Mouse (Mus musculus): ENCODE results near the gene Arhgap15. TPM values are rescaled to one million over a fixed set of nuclear protein-coding genes. Genes with fewer than 3 reads are reported as not detected.
A peak's percentile ranks its signal among the peaks of the same experiment; 100 is the strongest.

Arhgap15 gene
- total and polyA plus RNA-seq, 2 experiments from 2014 or later, result 1.2 to 2.0 TPM

DNA sequence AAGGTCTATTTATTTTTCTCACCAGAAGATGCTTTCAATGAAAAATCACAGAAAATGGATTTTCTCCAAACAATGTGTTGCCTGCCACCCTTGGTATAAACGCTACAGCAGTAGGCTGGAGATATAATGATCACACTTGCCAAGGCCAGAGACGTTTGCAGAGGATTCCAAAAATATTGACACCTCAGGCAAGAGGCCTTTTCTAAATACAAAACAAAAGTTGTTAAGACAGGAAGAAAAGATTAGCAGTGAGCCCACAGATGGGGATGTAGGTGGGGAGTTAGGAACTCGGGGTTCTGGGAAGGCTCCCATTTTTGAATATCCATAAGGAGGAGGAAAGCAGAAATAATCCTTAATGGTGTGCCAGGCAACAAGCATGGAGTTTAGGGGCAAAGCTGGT is 386.2 kb downstream of the Arhgap15 start:
- Histone ChIP-seq H3K4me2 (ENCODE audit: low read depth) (no peak overlapping the region), H3K27me3 (ENCODE audit: insufficient read depth, low read length) (no peaks in the 10 kb centered on the region), H3K4me3 (ENCODE audit: low read depth, low read length) (no peak overlapping the region), H3K9ac (no peak overlapping the region), H3K9me3 (ENCODE audit: low read length) (no peaks in the 10 kb centered on the region), H3K27ac (ENCODE audit: low read depth, low read length) (no peak overlapping the region), H3K36me3 (ENCODE audit: insufficient read depth) (no peaks in the 10 kb centered on the region), H3K4me1 (ENCODE audit: insufficient read depth) (no peaks in the 10 kb centered on the region)
- no peak for ATAC-seq
- whole genome bisulfite sequencing, result 42% methylated on average over 3 of the region's 3 CpGs
- DNase-seq, result peak; percentile 21
- TF ChIP-seq CTCF (IDR thresholded peaks at IDR 0.05; ENCODE audit: low read depth), result no peak

DNA sequence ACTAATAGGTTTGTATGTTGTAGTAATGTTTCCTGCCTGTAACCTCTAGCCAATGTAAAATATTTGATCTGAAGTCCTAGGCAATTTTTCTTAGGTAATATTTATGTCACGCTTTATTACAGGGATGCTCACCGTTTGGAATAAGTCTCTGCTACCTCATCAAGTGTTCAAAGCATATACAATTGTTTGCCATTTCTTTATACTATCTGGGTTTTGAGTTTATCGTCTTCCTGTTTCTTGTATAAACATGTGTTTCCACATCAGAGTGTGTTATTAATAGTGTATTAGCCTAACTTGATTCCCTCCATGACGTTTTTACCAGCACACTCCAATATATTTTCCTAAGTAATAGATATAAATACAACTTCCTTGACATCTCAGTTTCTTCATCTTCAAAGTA is 391.8 kb downstream of the Arhgap15 start:
- no peaks in the 10 kb centered on the region for H3K9me3 ChIP-seq (ENCODE audit: low read length)
- H3K4me3 ChIP-seq (ENCODE audit: low read depth, low read length), result no peak overlapping the region
- H3K4me1 ChIP-seq (ENCODE audit: insufficient read depth), result no peaks in the 10 kb centered on the region
- DNase-seq (no peak), ATAC-seq (no peak)
- no peak overlapping the region for H3K9ac ChIP-seq
- 91% methylated on average over 4 of the region's 4 CpGs for WGBS
- no peaks in the 10 kb centered on the region for H3K27me3 ChIP-seq (ENCODE audit: insufficient read depth, low read length)
- TF ChIP-seq CTCF (IDR thresholded peaks at IDR 0.05; ENCODE audit: low read depth), result no peak
- H3K4me2 ChIP-seq (ENCODE audit: low read depth), result no peak overlapping the region
- H3K27ac ChIP-seq (ENCODE audit: low read depth, low read length), result no peak overlapping the region
- no peaks in the 10 kb centered on the region for H3K36me3 ChIP-seq (ENCODE audit: insufficient read depth)

DNA sequence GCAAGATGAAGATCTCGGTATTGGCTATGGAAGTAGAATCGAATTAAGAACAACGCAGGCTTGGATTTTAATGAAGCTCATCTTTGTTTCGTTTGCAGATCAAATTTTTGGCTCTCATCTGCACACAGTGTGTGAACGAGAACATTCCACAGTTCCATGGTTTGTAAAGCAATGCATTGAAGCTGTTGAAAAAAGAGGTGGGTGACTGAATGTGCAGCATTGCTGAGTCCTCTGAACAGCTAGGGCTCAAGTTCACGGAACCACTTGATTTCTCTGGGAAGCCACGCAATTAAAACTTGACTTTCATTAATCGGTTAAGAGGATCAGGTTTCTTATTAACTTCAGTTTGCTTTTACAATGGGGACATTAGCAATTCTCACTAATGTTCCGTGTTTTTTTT is 393.5 kb downstream of the Arhgap15 start:
- Histone ChIP-seq H3K9ac (no peak overlapping the region), H3K4me1 (ENCODE audit: insufficient read depth) (no peaks in the 10 kb centered on the region), H3K9me3 (ENCODE audit: low read length) (no peaks in the 10 kb centered on the region), H3K36me3 (ENCODE audit: insufficient read depth) (no peaks in the 10 kb centered on the region), H3K4me2 (ENCODE audit: low read depth) (no peak overlapping the region), H3K27ac (ENCODE audit: low read depth, low read length) (no peak overlapping the region), H3K27me3 (ENCODE audit: insufficient read depth, low read length) (no peaks in the 10 kb centered on the region), H3K4me3 (ENCODE audit: low read depth, low read length) (no peak overlapping the region)
- peak; percentile 16 for DNase-seq
- TF ChIP-seq CTCF (IDR thresholded peaks at IDR 0.05; ENCODE audit: low read depth), result no peak
- ATAC-seq, result peak; percentile 25; the same call in 1 of the 2 replicates
- 54% methylated on average over 9 of the region's 9 CpGs for WGBS

DNA sequence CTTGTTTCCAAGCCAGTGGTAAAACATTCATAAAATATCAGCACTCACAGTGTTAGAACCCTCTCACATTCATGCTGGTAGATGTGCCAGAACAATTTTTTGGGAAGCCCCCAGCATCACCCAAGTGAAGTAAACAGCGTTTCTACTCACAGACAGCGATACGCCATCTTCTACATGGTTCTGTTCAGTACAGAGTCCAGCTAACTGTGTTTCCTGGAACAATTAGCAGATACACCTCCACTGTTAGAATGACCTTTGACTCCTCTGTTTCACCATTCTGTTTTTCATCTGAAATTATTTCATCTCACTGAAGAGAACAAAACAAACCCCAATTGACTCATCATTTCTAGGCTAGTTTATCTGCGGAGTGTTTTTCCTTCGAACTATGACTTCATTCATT is 394.0 kb downstream of the Arhgap15 start:
- Histone ChIP-seq H3K4me1 (ENCODE audit: insufficient read depth) (no peaks in the 10 kb centered on the region), H3K4me3 (ENCODE audit: low read depth, low read length) (no peak overlapping the region), H3K27ac (ENCODE audit: low read depth, low read length) (no peak overlapping the region), H3K36me3 (ENCODE audit: insufficient read depth) (no peaks in the 10 kb centered on the region), H3K9ac (no peak overlapping the region), H3K9me3 (ENCODE audit: low read length) (no peaks in the 10 kb centered on the region), H3K4me2 (ENCODE audit: low read depth) (no peak overlapping the region), H3K27me3 (ENCODE audit: insufficient read depth, low read length) (no peaks in the 10 kb centered on the region)
- DNase-seq, result peak; percentile 19
- no peak for TF ChIP-seq CTCF (IDR thresholded peaks at IDR 0.05; ENCODE audit: low read depth)
- 85% methylated on average over 5 of the region's 5 CpGs for WGBS
- ATAC-seq, result no peak

DNA sequence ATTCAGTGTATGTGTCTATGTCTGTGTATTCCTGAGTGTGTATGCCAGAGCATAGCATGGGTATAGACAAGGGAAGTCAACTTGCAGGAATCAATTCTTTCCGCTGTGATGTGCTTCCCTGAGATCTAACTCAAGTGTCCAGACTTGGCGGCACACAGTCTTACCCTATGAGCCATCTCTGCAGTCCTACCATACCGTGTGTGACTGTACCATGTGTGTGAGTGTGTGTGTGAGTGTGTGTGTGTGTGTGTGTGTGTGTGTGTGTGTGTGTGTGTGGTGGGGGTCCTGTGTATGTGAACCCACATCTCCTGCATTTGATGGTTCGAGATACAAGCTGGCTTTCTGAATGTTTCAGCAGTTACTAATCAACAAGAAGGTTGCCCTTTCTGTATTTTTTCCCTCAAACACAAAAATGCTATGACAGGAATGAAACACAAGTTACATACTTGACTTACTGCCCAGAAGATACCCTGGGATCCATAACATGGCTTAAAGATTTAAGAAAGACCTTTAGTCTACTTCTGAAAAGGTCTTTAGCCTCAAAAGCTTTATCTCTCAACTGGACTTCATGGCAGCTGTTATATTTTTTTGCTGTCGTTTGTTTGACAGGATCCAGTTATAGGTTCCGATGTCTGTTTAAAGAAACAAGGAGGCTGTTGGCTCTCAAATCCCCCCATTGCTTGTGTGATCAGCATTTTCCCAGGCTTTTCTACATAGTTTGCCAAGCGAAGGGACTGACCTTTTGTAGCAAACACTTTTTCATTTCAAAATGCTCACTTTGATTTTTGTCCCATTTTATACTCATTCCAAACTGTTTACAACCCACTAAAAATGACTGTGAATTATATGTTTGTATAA is 397.7 kb downstream of the Arhgap15 start:
- WGBS, result 82% methylated on average over 7 of the region's 7 CpGs
- no peaks in the 10 kb centered on the region for H3K36me3 ChIP-seq (ENCODE audit: insufficient read depth)
- H3K4me2 ChIP-seq (ENCODE audit: low read depth), result no peak overlapping the region
- DNase-seq (no peak), ATAC-seq (no peak)
- no peaks in the 10 kb centered on the region for H3K27me3 ChIP-seq (ENCODE audit: insufficient read depth, low read length)
- no peaks in the 10 kb centered on the region for H3K4me1 ChIP-seq (ENCODE audit: insufficient read depth)
- H3K4me3 ChIP-seq (ENCODE audit: low read depth, low read length), result no peak overlapping the region
- no peak overlapping the region for H3K27ac ChIP-seq (ENCODE audit: low read depth, low read length)
- no peak for TF ChIP-seq CTCF (IDR thresholded peaks at IDR 0.05; ENCODE audit: low read depth)
- H3K9me3 ChIP-seq (ENCODE audit: low read length), result no peaks in the 10 kb centered on the region
- H3K9ac ChIP-seq, result no peak overlapping the region

DNA sequence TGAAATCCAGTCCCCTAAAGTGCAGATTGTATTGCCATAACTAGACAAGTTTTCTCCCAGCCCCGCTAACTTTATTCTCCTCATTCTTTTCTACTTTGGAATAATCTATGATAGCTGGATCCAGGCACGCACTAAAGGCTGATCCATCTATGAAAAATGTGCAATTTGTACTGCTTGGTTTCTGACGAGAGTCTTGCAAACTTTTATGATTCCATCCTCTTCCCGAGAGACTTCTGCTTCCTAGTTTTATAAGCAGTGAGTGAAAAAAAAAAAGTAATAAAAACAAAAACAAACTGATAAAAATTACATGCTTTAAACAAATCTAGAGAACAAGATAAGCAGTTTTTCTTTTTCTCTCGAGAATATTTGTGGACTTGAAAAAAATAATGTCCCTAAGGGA is 398.9 kb downstream of the Arhgap15 start:
- no peak for ATAC-seq
- H3K9me3 ChIP-seq (ENCODE audit: low read length), result no peaks in the 10 kb centered on the region
- WGBS, result 74% methylated on average over 5 of the region's 5 CpGs
- no peak overlapping the region for H3K27ac ChIP-seq (ENCODE audit: low read depth, low read length)
- no peak overlapping the region for H3K4me2 ChIP-seq (ENCODE audit: low read depth)
- H3K9ac ChIP-seq, result no peak overlapping the region
- H3K4me3 ChIP-seq (ENCODE audit: low read depth, low read length), result no peak overlapping the region
- no peaks in the 10 kb centered on the region for H3K4me1 ChIP-seq (ENCODE audit: insufficient read depth)
- no peak for DNase-seq
- H3K36me3 ChIP-seq (ENCODE audit: insufficient read depth), result no peaks in the 10 kb centered on the region
- no peaks in the 10 kb centered on the region for H3K27me3 ChIP-seq (ENCODE audit: insufficient read depth, low read length)
- TF ChIP-seq CTCF (IDR thresholded peaks at IDR 0.05; ENCODE audit: low read depth), result no peak

DNA sequence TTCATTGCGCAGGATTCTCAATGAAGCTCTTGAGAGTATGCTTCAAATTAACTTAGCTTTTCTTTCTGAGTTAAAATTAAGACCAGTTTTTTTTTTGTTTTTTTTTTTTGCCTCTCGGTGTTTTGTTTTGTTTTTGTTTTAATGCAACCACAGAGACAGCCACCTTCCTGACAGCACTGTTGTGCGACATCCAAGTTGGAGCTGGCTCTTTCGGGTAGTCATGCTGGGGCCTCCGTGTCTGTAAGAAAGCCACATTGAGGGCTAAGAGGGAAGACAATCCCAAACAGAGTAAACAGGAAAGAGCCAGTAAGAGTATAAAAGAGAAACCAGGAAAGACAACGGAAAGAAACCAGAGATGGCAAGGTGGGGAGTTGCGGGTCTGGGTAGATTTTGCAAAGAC is 399.3 kb downstream of the Arhgap15 start:
- TF ChIP-seq CTCF (IDR thresholded peaks at IDR 0.05; ENCODE audit: low read depth), result no peak

More for the DNA sequence above, 399.3 kb downstream of the Arhgap15 start:
- DNase-seq (no peak), ATAC-seq (no peak)
- no peak overlapping the region for H3K27ac ChIP-seq (ENCODE audit: low read depth, low read length)
- no peak overlapping the region for H3K4me2 ChIP-seq (ENCODE audit: low read depth)
- WGBS, result 38% methylated on average over 7 of the region's 7 CpGs
- no peaks in the 10 kb centered on the region for H3K4me1 ChIP-seq (ENCODE audit: insufficient read depth)
- no peaks in the 10 kb centered on the region for H3K9me3 ChIP-seq (ENCODE audit: low read length)
- H3K9ac ChIP-seq, result no peak overlapping the region
- no peak overlapping the region for H3K4me3 ChIP-seq (ENCODE audit: low read depth, low read length)
- no peaks in the 10 kb centered on the region for H3K36me3 ChIP-seq (ENCODE audit: insufficient read depth)
- H3K27me3 ChIP-seq (ENCODE audit: insufficient read depth, low read length), result no peaks in the 10 kb centered on the region

All from forebrain, postnatal 0 days (tissue).